Comparison of ENCODE assay signal across 16 mouse cellular contexts in the genomic region with DNA sequence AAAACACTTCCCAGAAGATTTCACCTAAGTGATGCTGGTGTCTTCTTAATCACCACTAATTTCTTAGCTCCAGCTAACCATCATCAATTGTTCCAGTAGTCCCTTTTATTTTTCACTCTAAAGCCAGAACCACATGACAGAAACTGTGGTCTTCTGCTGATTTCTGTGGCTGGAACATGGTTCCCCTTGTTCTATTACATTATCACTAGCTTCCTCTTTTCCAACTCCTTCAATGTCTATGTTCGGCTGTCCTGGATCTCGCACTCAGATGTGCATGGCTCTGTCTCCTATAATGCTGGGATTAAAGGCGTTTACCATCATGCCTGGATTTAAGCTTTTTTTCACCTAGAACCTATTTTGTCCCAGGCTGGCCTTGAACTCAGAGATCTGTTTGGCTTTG.
"Had no signal": no experiment of that assay in that cellular context is flagged by ENCODE, and none has a peak within 500 bp of the region (broad histone marks: within the 10 kb centered on the region; RNA-seq: fewer than 3 reads in every experiment).

No protein-coding gene starts in this region.

- H3K27ac ChIP-seq: lung, embryonic 15.5 days; macrophage; midbrain, embryonic 13.5 days; midbrain, embryonic 15.5 days; neural tube, embryonic 12.5 days; stomach, embryonic 15.5 days; stomach, postnatal 0 days had no signal

- H3K4me1 ChIP-seq: lung, embryonic 15.5 days; midbrain, embryonic 13.5 days; midbrain, embryonic 15.5 days; neural tube, embryonic 12.5 days; stomach, embryonic 15.5 days had no signal

- ATAC-seq: liver, postnatal 0 days; lung, postnatal 0 days; midbrain, embryonic 13.5 days; midbrain, embryonic 15.5 days had no signal

- DNase-seq: liver, postnatal 0 days; lung, adult 2 months; lung, postnatal 14 days; lung, postnatal 36 days; right cerebral cortex, postnatal 14 days; thymus, adult 2 months; thymus, postnatal 25 days; thymus, postnatal 4 days had no signal

- H3K4me3 ChIP-seq: lung, embryonic 15.5 days; midbrain, embryonic 13.5 days; midbrain, embryonic 15.5 days; neural tube, embryonic 12.5 days; stomach, embryonic 15.5 days had no signal
